Mouse (Mus musculus): ENCODE measurements at regions not wholly inside any gene's neighbourhood (a gene's known extent, or its start where the extent isn't known, plus 50 kb on each side); places are given as distances from the start of the nearest gene placed in this dataset.

DNA sequence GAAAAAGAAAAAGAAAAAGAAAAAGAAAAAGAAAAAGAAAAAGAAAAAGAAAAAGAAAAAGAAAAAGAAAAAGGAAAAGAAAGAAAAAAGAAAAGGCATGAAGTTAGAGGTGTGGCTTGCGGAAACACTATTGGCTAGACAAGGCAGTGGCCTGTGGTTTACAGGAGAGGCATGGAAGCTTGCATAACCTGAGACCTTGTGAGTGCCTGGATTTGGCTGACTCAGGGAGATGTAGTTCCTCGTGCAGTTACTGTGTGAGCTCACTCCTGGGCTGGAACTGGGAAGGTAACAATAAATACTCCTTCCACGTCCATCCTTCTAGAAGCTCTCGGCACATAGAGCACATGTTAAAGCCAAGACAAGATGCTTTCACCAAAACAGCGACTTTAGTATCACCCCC, 64.9 kb upstream of the Plcz1 start:
- no peak for TF ChIP-seq CTCF (IDR thresholded peaks at IDR 0.05)
- no peak for TF ChIP-seq POLR2A (IDR thresholded peaks at IDR 0.05; ENCODE audit: insufficient read depth, low read depth, low read length)
- no peak for TF ChIP-seq EP300 (IDR thresholded peaks at IDR 0.05; ENCODE audit: insufficient read depth, low read depth, low read length)
- Histone ChIP-seq H3K27ac (no peak overlapping the region), H3K4me3 (no peak overlapping the region), H3K36me3 (ENCODE audit: control insufficient read depth, insufficient read depth, low read length) (no peaks in the 10 kb centered on the region), H3K79me2 (replicated peaks; ENCODE audit: control insufficient read depth, insufficient read depth, low read length) (no peaks in the 10 kb centered on the region), H3K27me3 (ENCODE audit: control insufficient read depth, insufficient read depth, low read length) (no peaks in the 10 kb centered on the region), H3K4me1 (ENCODE audit: control insufficient read depth, insufficient read depth, low read length) (no peaks in the 10 kb centered on the region), H3K9ac (ENCODE audit: low read depth, low read length) (no peak overlapping the region)
- no peak for DNase-seq
- intact Hi-C loops (cut with DNase I), result no loop called here
- 84% methylated on average over 5 of the region's 5 CpGs for WGBS

DNA sequence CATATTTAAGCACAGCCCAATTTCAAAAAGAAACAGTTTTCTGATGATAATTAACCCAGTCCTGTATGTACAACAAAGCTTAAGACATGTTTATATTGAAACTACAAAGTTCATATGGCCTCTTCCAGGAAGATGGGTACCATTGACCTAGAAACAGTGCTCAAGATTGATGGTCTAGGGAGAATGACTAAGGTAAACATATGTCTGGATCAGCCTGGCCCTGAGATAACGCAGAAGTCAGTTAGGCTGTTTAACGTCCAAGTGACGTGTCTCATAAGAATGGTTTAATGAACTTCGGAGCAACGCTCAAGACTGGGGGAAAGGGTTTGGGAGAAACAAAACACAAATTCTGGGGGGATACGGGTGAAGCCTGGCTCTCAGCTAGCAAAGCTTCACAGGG, 60.8 kb upstream of the Plcz1 start:
- H3K27ac ChIP-seq, result no peak overlapping the region
- H3K9ac ChIP-seq (ENCODE audit: low read depth, low read length), result no peak overlapping the region
- intact Hi-C loops (cut with DNase I), result no loop called here
- no peaks in the 10 kb centered on the region for H3K36me3 ChIP-seq (ENCODE audit: control insufficient read depth, insufficient read depth, low read length)
- H3K79me2 ChIP-seq (replicated peaks; ENCODE audit: control insufficient read depth, insufficient read depth, low read length), result no peaks in the 10 kb centered on the region
- TF ChIP-seq EP300 (IDR thresholded peaks at IDR 0.05; ENCODE audit: insufficient read depth, low read depth, low read length) (no peak), POLR2A (IDR thresholded peaks at IDR 0.05; ENCODE audit: insufficient read depth, low read depth, low read length) (no peak), CTCF (IDR thresholded peaks at IDR 0.05) (no peak)
- H3K4me1 ChIP-seq (ENCODE audit: control insufficient read depth, insufficient read depth, low read length), result no peaks in the 10 kb centered on the region
- no peak overlapping the region for H3K4me3 ChIP-seq
- no peak for DNase-seq
- whole genome bisulfite sequencing, result 62% methylated on average over 6 of the region's 6 CpGs
- H3K27me3 ChIP-seq (ENCODE audit: control insufficient read depth, insufficient read depth, low read length), result no peaks in the 10 kb centered on the region

DNA sequence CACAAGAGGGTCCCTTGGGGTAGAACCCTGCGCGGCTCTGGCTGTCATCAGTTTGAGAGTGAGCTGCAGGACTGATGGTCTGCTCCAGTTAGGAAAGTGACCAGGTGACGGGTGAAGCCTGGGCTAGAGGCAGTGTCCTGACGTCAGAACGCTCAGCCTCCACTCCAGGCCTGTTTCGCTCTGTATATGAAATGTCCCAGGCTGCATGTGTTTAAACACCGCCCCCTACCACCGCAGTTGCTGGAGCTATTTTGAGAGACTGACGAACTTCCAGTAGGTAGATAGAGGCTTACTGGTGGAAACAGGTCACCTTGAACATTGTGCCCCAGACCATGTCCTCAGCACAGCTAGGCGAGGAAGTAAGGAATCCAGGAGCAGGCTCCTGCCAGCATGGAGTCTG, 54.2 kb upstream of the Plcz1 start:
- Histone ChIP-seq H3K36me3 (ENCODE audit: control insufficient read depth, insufficient read depth, low read length) (no peaks in the 10 kb centered on the region), H3K4me3 (no peak overlapping the region), H3K79me2 (replicated peaks; ENCODE audit: control insufficient read depth, insufficient read depth, low read length) (no peaks in the 10 kb centered on the region), H3K27ac (no peak overlapping the region), H3K4me1 (ENCODE audit: control insufficient read depth, insufficient read depth, low read length) (peaks cover 3% of the 10 kb centered on the region; the same call in 1 of the 2 replicates), H3K27me3 (ENCODE audit: control insufficient read depth, insufficient read depth, low read length) (no peaks in the 10 kb centered on the region), H3K9ac (ENCODE audit: low read depth, low read length) (no peak overlapping the region)
- WGBS, result 45% methylated on average over 10 of the region's 10 CpGs
- peak in 1 of 2 experiments; percentile 3 for DNase-seq
- intact Hi-C loops (cut with DNase I), result no loop called here
- TF ChIP-seq EP300 (IDR thresholded peaks at IDR 0.05; ENCODE audit: insufficient read depth, low read depth, low read length) (no peak), POLR2A (IDR thresholded peaks at IDR 0.05; ENCODE audit: insufficient read depth, low read depth, low read length) (no peak), CTCF (IDR thresholded peaks at IDR 0.05) (no peak)

Measured in heart, adult 2 months (tissue).